Mouse (Mus musculus) heart, adult 11 months (tissue): Measurements from ENCODE around the gene Apol9a.
"Not testable (repeated sequence)": the region's sequence is repeated elsewhere in the genome, so short reads cannot be mapped to it uniquely, and the experiment has no call there.

ENCODE experiments used
- DNase-seq: peaks from one replicate; pipeline ENCODE4 v3.0.0; 2022

The Apol9a gene

GRCm38 (mm10) chr15:77411035-77411434 lies at the start of gene Apol9a:
Gene Apol9a (minus strand): TSS chr15:77411135.
- DNase-seq = not testable (repeated sequence)

GRCm38 (mm10) chr15:77449927-77450326 lies 39.0 kb upstream of the Apol9a start:
- DNase-seq = not testable (repeated sequence)

GRCm38 (mm10) chr15:77447392-77447791 lies 36.5 kb upstream of the Apol9a start, which contains the start of gene Apol7b:
Gene Apol7b (minus strand): TSS chr15:77447492.
- not testable (repeated sequence) for DNase-seq

DNA sequence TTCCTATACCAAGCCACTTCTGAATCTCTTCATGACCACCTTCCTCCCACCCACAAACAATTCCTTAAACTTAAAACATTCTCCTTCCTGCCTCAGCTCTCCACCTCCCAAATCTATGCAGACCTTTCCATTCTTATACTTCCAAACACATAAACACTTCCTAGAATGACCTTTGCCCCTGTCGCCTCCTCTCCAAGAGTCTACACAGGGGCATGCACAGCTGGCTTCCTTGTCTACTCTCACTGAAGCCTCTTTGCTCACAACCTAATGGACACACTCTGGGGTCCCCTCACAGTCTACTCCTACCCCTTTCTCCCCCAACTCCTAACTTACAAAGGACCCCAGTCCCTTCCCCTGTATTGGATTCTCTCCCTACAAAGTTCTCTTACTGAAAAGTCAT lies 34.7 kb upstream of the Apol9a start:
- not testable (repeated sequence) for DNase-seq

DNA sequence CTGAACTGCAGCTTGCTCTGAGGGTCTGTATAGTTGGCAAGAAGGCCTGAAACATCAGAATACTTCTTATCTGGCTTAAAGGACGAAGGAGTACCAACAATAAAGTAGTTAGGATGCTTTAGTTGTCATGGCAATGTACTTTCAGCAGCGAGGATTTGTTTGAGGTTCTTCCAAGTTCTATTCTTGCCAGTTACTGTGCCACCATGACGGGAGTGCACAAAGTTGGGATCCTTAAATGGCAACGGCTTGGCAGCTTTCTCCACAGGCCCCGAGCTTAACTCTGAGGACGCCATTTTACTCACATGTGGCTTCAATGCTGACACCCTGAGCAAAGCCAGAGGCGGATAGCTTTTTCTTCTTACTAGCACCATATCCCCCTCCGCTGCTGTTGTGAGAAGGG lies 33.8 kb upstream of the Apol9a start:
- DNase-seq = not testable (repeated sequence)

GRCm38 (mm10) chr15:77428690-77429448 lies 17.9 kb upstream of the Apol9a start:
- not testable (repeated sequence) for DNase-seq

GRCm38 (mm10) chr15:77422925-77423324 lies 12.0 kb upstream of the Apol9a start:
- peak; percentile 63 for DNase-seq

DNA sequence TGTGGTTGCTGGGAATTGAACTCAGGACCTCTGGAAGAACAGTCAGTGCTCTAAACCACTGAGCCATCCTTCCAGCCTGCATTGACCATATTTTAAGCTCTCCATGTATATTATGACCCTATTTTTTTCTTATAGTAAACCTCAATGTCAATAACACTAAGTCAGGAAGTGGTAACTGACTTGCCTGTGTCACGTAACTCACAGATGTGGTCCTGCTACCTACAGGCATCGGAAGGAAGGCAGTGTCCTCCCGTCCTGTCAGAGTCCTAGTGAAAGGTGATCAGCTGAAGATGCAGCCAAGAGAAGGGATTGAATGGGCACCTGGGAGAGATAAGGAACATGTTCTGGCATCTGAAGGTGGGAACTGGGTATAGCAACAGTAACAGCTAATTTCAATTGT lies 8.7 kb upstream of the Apol9a start:
- not testable (repeated sequence) for DNase-seq

DNA sequence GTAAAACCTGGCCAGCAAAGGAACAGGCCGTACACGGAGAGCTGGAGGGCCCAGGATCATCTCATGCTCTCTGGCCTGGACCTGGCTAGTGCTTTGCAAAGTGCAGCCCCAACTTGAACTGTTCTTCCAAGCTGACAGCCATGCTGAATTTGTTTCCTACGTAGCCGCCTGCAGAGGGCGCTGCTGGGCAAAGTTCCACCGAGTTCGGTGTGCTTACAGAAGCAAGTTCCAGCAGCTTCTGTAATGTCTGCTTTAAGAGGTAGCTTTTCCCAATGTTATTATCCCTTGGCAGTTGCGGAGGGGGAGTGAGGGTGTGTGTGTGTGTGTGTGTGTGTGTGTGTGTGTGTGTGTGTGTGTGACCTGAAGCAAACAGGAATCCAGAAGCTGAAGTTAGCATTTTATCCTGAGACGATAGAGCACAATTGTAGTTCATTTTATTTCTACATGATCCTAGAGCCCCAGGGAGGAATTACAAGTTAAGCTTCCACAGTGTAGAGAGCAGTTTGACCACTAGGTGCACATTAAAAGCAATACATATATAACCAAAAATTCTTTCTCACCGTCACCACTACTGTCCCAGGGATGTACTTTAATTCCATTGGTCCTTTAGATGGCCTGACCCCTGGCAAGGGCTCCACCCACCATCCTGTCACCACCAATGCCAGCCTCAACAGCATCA lies 5.9 kb upstream of the Apol9a start:
- peak; percentile 5 for DNase-seq

- DNase-seq = peak; percentile 9
These were observed 4.7 kb upstream of the Apol9a start for GRCm38 (mm10) chr15:77415653-77416052.

GRCm38 (mm10) chr15:77412695-77413094 lies 1.8 kb upstream of the Apol9a start:
- DNase-seq = peak; percentile 82

- peak; percentile 87 for DNase-seq
These were observed 4.6 kb downstream of the Apol9a start for GRCm38 (mm10) chr15:77406370-77406769.

- not testable (repeated sequence) for DNase-seq
These were observed 11.9 kb downstream of the Apol9a start, which contains the start of gene Apol7a for GRCm38 (mm10) chr15:77399027-77399426. Gene Apol7a (minus strand): TSS chr15:77399110.

DNA sequence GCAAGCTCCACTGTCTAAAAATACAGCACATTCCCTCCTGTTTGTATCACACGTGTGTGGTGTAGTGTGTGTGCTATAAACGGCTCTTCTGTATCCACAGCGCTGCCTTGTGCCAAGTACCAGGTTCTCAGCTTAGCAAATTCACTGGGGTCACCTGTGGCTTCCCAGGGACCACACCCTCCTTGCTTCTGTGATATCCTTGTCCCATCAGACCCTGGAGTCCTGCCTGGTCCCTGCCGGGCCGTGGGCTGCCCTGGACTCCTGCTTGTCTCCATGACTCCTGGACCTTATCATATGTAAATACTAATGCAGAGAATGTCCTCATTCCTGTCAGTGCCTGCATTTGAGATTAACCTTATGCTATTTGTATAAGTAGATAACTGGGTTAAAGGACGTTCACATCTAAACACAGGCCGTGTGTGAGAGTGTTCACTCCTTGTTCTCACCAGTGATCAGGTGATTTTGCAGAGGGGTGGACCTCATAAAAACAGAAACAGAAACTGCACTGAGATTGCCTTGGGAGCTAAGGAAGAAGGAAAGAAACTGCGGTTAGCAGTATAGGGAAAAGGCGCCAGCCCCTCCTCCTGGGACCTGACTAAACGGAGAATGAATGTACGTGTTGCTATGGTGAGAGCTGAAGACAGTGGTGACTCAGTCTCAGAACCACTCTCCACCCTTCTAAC lies 13.3 kb downstream of the Apol9a start:
- DNase-seq = not testable (repeated sequence)

DNA sequence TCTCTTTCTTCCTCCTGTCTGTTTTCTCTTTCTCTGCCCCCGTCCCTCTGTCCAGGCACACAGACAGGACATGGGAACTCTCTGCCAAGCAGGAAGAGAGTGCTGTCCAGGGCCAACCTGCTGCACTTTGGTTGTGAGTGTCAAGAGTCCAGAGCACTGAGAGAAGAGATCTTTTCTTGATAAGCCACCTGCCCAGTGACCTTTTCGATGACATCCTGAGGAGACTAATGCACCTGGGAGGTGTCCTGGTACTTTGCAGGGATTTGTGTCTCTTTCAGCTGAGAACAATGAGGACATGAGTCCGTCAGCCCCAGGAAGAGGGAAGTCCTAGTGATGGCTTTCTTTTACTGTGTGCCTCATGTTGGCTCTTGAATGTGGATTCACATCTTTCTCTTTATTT lies 17.1 kb downstream of the Apol9a start:
- DNase-seq = not testable (repeated sequence)

- DNase-seq = no peak
These were observed 23.5 kb downstream of the Apol9a start for GRCm38 (mm10) chr15:77387462-77387861.

DNA sequence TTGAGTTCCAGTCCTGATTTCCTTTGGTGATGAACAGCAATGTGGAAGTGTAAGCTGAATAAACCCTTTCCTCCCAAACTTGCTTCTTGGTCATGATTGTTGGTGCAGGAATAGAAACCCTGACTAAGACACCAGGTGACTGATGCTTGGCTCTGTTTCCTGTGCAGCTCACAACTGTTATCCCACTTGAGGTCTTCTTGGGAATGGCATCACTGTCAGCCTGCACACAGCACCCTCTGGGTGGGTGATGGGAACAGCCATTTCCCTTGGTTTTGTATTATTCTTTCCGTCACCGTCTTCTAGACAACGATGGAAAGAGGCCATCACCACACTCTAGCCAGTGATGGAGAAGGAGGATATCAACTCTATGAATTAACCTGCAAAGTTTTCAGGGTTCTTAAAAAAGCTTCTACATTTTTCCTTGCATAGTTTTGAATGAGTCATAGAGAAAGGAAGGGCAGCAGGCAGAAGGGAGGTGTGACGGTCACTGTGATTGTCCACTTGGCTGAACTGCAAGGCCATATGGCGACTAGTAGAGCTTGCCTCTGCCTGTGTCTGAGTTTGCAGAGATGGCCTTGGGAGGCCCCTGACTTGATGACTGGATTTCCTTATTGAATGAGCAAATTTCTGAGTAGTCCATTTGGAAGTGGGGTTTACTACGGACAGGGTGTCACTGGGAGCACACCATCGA lies 26.4 kb downstream of the Apol9a start:
- DNase-seq = no peak

DNA sequence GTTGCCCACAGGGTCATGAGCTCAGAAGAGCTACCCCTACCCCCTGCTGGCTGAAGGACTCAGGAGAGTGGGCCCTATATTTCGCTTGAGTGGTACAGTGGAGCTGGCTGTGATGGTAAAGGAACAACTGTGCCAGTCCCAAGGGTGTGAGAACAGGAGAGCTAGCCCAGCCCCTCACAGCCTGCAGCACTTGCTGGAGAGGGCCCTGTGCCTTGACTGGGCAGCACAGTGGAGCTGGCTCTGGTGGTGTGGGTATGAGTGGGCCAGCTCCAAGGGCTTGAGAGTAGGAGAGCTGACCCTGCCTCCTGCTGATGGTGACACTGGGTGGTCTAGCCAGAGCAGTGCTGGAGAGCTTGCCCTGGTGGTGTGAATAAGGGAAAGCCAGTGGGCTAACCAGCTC lies 28.1 kb downstream of the Apol9a start:
- DNase-seq = no peak

- no peak for DNase-seq
These were observed 28.6 kb downstream of the Apol9a start for GRCm38 (mm10) chr15:77382271-77382850.

- no peak for DNase-seq
These were observed 29.5 kb downstream of the Apol9a start for GRCm38 (mm10) chr15:77381481-77381880.

DNA sequence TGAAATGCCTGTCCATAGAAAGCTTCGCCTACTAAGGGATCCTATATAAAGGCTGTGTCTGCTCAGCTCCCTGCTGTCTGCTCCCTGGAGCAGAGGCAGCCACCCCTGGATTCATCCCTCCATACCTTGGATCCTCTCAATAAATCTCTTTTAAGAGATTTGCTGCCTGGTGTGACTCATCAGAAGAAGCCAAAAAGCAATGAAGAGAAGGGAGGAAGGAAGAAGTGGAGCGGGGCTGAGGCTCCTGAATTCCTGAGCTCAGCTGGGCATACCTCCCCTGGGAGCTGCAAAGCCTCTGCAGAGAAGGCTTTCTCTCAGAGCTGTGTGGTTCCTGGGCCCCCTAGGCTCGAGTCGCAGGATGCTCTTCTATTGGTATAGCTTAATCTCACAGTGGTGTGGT lies 31.0 kb downstream of the Apol9a start:
- DNase-seq = no peak

DNA sequence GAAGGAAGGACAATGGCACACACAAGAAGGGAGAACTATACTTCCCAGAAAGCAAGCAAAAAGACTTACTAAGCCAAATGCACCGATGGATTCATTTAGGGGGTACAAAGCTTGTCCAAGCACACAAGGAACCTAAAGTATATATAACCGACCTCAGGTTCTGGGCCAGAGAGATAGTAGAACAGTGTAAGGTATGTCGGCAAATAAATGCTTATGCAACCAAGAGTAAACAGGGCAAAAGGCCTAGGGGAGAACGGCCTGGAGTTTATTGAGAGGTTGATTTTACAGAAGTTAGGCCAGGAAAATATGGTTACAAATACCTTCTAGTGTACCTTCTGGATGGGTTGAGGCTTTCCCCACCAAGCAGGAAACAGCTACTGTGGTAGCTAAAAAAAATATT lies 33.5 kb downstream of the Apol9a start:
- no peak for DNase-seq

- no peak for DNase-seq
These were observed 34.0 kb downstream of the Apol9a start for GRCm38 (mm10) chr15:77376920-77377319.
